Mouse (Mus musculus) colon, adult 2 months (tissue): ENCODE measurements around the gene Ube3b. TPM values are rescaled to one million over a fixed set of nuclear protein-coding genes. Genes with fewer than 3 reads are reported as not detected.

Experiments used
- polyA plus RNA-seq: library from polyadenylated mRNA; depleted of rRNA; stranded (reverse); fragments of >200 nt; gene quantifications from 2 replicates; pipeline ENCODE4 v1.2.3, GENCODE M21; 2012; rRNA removed

The Ube3b gene
- 83.3 and 89.1 TPM in 2 replicates for polyA plus RNA-seq

DNA sequence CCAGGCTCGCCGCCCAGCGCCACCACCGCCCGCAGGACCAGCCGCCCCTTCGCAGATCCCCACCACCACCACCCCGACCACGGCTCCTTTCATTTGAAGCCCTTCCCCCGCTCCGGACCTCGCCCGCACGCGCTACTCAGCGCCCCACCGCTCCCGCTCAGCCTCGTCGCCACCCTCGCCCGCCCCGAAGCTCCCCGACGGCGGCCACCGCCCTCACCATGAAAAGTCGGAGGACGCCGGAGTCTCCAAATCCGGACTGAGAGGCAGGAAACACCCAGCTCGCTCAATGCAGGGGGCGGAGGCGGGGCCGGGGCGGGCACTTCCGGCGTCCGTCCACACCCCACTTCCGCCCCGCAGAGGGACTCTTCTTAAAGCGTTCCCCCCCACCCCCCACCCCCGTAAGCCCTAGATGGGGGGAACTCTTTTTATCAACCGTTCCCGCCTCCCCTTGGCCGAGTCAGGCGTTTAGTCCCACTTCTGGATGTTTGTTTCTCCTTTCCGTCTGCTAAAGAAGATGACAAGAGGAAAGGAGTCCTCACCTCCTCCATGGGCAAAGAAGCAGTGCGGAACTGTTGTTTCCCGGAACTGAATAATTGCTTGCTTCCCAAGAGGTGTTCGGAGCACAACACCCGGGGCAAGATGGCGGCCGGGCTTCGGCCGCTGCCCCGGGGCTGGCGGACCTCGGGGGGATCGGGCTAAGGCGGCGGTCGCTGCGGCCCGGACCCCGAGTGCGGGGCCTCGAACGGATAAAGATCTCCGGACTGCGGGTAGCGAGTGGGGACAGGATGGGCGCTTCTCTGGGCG is at the start of gene Ube3b, which contains the start of gene Kctd10:
Ube3b (plus strand) TSS at position 399 of the 804 bp plus-strand sequence.
Kctd10 (minus strand) TSS at position 300 of the 804 bp plus-strand sequence.

DNA sequence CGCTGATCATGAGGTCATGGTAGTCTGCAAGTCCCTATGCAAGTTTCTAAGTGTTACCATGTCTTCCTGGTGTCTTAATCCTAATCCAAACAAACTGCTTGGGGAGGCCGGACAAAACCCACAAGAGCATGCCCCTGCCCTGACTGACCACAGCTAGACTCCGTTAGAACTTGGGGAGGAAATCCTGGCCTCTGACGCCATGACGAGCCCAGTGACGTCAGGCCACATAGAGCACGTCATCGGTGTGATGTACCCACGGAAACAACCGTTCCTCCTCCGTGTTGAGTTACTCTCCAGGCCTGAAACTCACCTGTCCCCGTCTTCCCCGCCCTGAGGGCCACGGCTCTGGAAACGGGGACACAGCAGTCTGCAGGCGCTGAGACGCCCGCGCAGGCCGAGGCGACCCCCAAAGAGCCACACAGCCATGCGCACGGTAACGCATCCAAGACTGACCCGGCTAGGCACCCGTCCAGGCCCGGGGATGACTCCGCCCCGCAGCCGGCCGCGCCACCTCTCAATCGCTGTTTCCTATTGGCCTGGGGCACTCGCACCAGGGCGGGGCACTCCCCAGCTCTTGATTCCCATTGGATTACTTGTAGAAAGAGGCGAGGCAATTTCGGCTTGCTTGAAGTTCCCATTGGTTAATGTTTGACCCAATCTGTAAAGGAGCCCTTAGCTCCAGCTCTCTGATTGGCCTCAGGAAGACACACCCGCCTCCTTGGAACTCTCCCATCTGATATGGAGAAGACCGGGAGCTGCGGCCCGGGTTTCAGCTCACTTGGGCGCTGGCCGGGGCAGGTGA is 63.4 kb downstream of the Ube3b start, which contains the start of the genes Mmab and Mvk:
Mmab (minus strand) TSS at position 495 of the 802 bp plus-strand sequence.
Mvk (plus strand) TSS at position 704 of the 802 bp plus-strand sequence.

Other genes with a start within 250 kb of the Ube3b start
- 11.3 and 13.3 TPM in 2 replicates for gene Acacb, start 234.1 kb upstream of the Ube3b start, polyA plus RNA-seq
- gene Foxn4, start 106.8 kb upstream of the Ube3b start, polyA plus RNA-seq: not detected in 2 replicates
- gene Myo1h, start 91.4 kb upstream of the Ube3b start, polyA plus RNA-seq: 0.73 and 0.90 TPM in 2 replicates
- gene Kctd10, start 99 bp upstream of the Ube3b start, polyA plus RNA-seq: 136 and 148 TPM in 2 replicates
- 13.7 and 15.2 TPM in 2 replicates for gene Mmab, start 63.5 kb downstream of the Ube3b start, polyA plus RNA-seq
- 59.8 and 69.7 TPM in 2 replicates for gene Mvk, start 63.7 kb downstream of the Ube3b start, polyA plus RNA-seq
- gene Fam222a, start 187.4 kb downstream of the Ube3b start, polyA plus RNA-seq: 9.3 and 9.9 TPM in 2 replicates